Mouse (Mus musculus) liver, embryonic 11.5 days (tissue): Measurements from ENCODE around the gene Rora. TPM values are rescaled to one million over a fixed set of nuclear protein-coding genes. Genes with fewer than 3 reads are reported as not detected.

Experiments used
- ATAC-seq: fragments of 200-750 bp; cut with Nextera tagmentation; replicated peaks from 2 replicates; pipeline ENCODE4 v1.8.0; 2017; ENCODE audit warnings: moderate number of reproducible peaks, mild to moderate bottlenecking, moderate TSS enrichment, moderate library complexity; ENCODE audit not compliant: low FRiP score
- DNase-seq: peaks from one replicate; pipeline ENCODE4 v3.0.0-alpha.2; 2017; ENCODE audit warnings: low spot score
- H3K27ac ChIP-seq: fragments of 300-500 bp; sonication (generic); 2 replicates; pipeline ENCODE4 v1.5.1; 2014; ENCODE audit warnings: mild to moderate bottlenecking, low read depth, low read length, control low read depth
- H3K27me3 ChIP-seq: fragments of 300-500 bp; sonication (generic); replicated peaks from 2 replicates; pipeline ENCODE4 v1.6.1; 2014; ENCODE audit warnings: low read length, mixed read lengths; ENCODE audit not compliant: control insufficient read depth, insufficient read depth
- H3K36me3 ChIP-seq: fragments of 300-500 bp; sonication (generic); 2 replicates; pipeline ENCODE4 v1.6.1; 2014; ENCODE audit warnings: mild to moderate bottlenecking, low read length, moderate library complexity, mixed read lengths; ENCODE audit not compliant: control insufficient read depth, insufficient read depth
- H3K4me1 ChIP-seq: fragments of 300-500 bp; sonication (generic); replicated peaks from 2 replicates; pipeline ENCODE4 v1.6.1; 2014; ENCODE audit warnings: low read length, mixed read lengths; ENCODE audit not compliant: control insufficient read depth, insufficient read depth
- H3K4me2 ChIP-seq: fragments of 300-500 bp; sonication (generic); 2 replicates; pipeline ENCODE4 v1.6.1; 2014; ENCODE audit warnings: mild to moderate bottlenecking, control low read depth, moderate library complexity
- H3K4me3 ChIP-seq: fragments of 300-500 bp; sonication (generic); 2 replicates; pipeline ENCODE4 v1.5.1; 2014; ENCODE audit warnings: low read depth, low read length, control low read depth
- H3K9ac ChIP-seq: fragments of 300-500 bp; sonication (generic); 2 replicates; pipeline ENCODE4 v1.6.1; 2014; ENCODE audit warnings: low read depth, low read length, control low read depth
- H3K9me3 ChIP-seq: fragments of 300-500 bp; sonication (generic); 2 replicates; pipeline ENCODE4 v1.6.1; 2016; ENCODE audit warnings: low read length, inconsistent platforms, mixed read lengths; ENCODE audit not compliant: control insufficient read depth
- WGBS: fragments of 180-500 bp; shearing (Covaris S2); extraction: QIAGEN DNeasy Blood & Tissue Kit; methylation state at CpG from one replicate; pipeline ENCODE4 v1.1.7; 2014; 5-methylcytosine and 5-hydroxymethylcytosine counted together
- polyA plus RNA-seq: library from polyadenylated mRNA; unstranded; fragments of >200 nt; fragmentation: Nextera tagmentation; extraction: Ambion mirVana; gene quantifications from 2 replicates; pipeline ENCODE4 v1.2.1, GENCODE M21; 2014

Rora gene
- polyA plus RNA-seq, 1 experiment from 2014 or later: 4.3 TPM

DNA sequence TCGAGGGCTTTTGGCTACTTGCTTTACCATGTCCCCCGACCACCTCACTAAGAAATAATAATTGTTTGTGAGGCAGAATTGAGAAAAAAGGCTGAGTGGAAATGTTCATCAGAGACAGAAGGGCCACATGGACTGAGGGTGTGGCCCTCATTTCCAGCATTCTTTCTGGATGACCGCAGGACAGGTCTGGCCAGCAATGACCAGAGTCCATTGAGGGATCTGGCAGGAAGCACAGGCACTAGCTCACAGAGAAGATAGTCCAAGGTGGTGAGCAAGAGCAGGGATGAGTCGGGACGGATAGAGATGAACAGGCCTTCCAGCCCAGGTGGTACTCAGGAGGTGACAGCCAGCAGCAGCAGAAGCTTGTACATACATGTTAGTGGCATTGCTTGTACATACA lies 501.1 kb downstream of the Rora start:
- no peaks in the 10 kb centered on the region for H3K27me3 ChIP-seq
- H3K4me2 ChIP-seq: no peak overlapping the region
- no peaks in the 10 kb centered on the region for H3K9me3 ChIP-seq
- no peak overlapping the region for H3K27ac ChIP-seq
- no peak overlapping the region for H3K9ac ChIP-seq
- no peaks in the 10 kb centered on the region; the same call in 1 of the 2 replicates for H3K4me1 ChIP-seq
- ATAC-seq (no peak), DNase-seq (no peak)
- 88% methylated on average over 5 of the region's 5 CpGs for WGBS
- H3K36me3 ChIP-seq: no peaks in the 10 kb centered on the region
- H3K4me3 ChIP-seq: no peak overlapping the region

- no peak overlapping the region for H3K27ac ChIP-seq
- no peak overlapping the region for H3K9ac ChIP-seq
- no peak overlapping the region for H3K4me3 ChIP-seq
- WGBS: 52% methylated on average over 8 of the region's 8 CpGs
- no peaks in the 10 kb centered on the region for H3K36me3 ChIP-seq
- no peaks in the 10 kb centered on the region for H3K9me3 ChIP-seq
- no peak overlapping the region for H3K4me2 ChIP-seq
- ATAC-seq: no peak
- DNase-seq: no peak
- H3K27me3 ChIP-seq: no peaks in the 10 kb centered on the region
- no peaks in the 10 kb centered on the region; the same call in 1 of the 2 replicates for H3K4me1 ChIP-seq
Observed at GRCm38 (mm10) chr9:69155836-69156595, 502.4 kb downstream of the Rora start.

GRCm38 (mm10) chr9:69160818-69161217 lies 507.2 kb downstream of the Rora start:
- ATAC-seq (no peak), DNase-seq (no peak)
- WGBS: 77% methylated on average over 5 of the region's 5 CpGs
- H3K9me3 ChIP-seq: no peaks in the 10 kb centered on the region
- no peak overlapping the region for H3K4me2 ChIP-seq
- H3K4me3 ChIP-seq: no peak overlapping the region
- no peaks in the 10 kb centered on the region for H3K36me3 ChIP-seq
- no peak overlapping the region for H3K27ac ChIP-seq
- no peaks in the 10 kb centered on the region for H3K4me1 ChIP-seq
- H3K27me3 ChIP-seq: no peaks in the 10 kb centered on the region
- no peak overlapping the region for H3K9ac ChIP-seq

DNA sequence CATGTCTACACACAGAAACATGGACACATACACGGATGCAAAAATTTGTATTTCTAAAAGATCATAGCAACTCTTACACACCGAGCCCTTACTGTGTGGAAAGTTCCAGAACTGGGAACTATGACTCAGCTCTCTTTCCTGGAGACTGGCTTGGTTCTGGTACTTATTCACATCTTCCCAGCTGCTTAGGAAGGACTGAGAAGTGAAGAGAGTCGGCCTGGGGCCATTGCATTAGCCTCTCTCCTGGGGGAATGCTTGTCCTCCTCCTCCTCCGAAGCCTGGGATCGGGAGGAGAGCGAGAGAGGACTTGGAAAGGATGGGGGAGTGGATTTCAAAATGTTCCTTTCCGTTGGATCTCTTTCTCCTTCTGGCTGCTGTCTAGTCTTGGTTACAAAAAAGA lies 511.1 kb downstream of the Rora start:
- no peaks in the 10 kb centered on the region for H3K27me3 ChIP-seq
- H3K4me1 ChIP-seq: no peaks in the 10 kb centered on the region
- no peak overlapping the region for H3K4me3 ChIP-seq
- ATAC-seq (no peak), DNase-seq (no peak)
- H3K27ac ChIP-seq: no peak overlapping the region
- no peak overlapping the region for H3K4me2 ChIP-seq
- H3K9ac ChIP-seq: no peak overlapping the region
- WGBS: 52% methylated on average over 7 of the region's 7 CpGs
- no peaks in the 10 kb centered on the region for H3K36me3 ChIP-seq
- H3K9me3 ChIP-seq: peaks cover 3% of the 10 kb centered on the region; the same call in 1 of the 2 replicates

DNA sequence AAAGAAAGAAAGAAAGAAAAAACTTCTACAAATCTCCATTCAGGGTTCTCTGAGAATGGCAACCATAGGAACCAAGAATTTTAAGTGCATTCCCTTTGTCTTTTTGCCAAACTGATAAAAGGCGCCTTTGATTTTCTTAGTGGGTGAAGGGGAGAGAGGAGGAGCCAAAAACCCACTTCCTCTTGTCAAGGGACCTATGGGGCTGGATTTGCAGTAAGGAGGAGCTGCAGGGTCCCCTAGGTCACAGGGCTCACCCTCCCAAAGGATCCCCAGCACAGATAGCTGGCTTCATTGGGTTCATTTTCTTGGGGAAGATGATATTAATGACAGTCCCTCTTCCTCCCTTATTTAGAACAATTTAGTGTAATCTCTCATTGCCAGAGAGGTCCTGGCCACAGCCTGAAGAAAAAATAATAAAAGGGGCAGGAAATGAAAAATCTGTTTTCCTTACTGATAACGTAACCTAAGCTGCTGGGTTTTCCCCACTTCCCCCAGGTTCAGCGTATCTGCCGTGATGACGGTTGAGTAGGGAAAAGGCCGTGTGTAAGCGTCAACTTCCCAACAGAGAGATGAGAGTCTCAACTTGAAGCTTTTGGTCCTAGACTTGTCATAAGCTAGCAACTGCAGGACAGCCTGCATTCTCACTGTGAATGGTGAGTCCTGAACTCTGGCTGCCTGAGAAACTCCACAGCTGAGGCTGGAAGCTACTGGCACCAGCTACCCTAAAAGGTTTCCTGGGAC lies 511.7 kb downstream of the Rora start:
- H3K27ac ChIP-seq: no peak overlapping the region
- H3K4me3 ChIP-seq: no peak overlapping the region
- H3K4me2 ChIP-seq: no peak overlapping the region
- no peaks in the 10 kb centered on the region for H3K4me1 ChIP-seq
- no peak for DNase-seq
- WGBS: 22% methylated on average over 7 of the region's 7 CpGs
- peaks cover 3% of the 10 kb centered on the region; the same call in 1 of the 2 replicates for H3K9me3 ChIP-seq
- ATAC-seq: no peak
- no peak overlapping the region for H3K9ac ChIP-seq
- no peaks in the 10 kb centered on the region for H3K36me3 ChIP-seq
- H3K27me3 ChIP-seq: no peaks in the 10 kb centered on the region

- no peak overlapping the region for H3K27ac ChIP-seq
- no peak for DNase-seq
- 30% methylated on average over 6 of the region's 6 CpGs for WGBS
- H3K27me3 ChIP-seq: no peaks in the 10 kb centered on the region
- H3K4me1 ChIP-seq: peaks cover 5% of the 10 kb centered on the region
- ATAC-seq: no peak
- H3K4me3 ChIP-seq: no peak overlapping the region
- H3K4me2 ChIP-seq: no peak overlapping the region
- no peaks in the 10 kb centered on the region for H3K36me3 ChIP-seq
- no peak overlapping the region for H3K9ac ChIP-seq
- peaks cover 1% of the 10 kb centered on the region; the same call in 1 of the 2 replicates for H3K9me3 ChIP-seq
Observed at GRCm38 (mm10) chr9:69174061-69174460, 520.5 kb downstream of the Rora start.

DNA sequence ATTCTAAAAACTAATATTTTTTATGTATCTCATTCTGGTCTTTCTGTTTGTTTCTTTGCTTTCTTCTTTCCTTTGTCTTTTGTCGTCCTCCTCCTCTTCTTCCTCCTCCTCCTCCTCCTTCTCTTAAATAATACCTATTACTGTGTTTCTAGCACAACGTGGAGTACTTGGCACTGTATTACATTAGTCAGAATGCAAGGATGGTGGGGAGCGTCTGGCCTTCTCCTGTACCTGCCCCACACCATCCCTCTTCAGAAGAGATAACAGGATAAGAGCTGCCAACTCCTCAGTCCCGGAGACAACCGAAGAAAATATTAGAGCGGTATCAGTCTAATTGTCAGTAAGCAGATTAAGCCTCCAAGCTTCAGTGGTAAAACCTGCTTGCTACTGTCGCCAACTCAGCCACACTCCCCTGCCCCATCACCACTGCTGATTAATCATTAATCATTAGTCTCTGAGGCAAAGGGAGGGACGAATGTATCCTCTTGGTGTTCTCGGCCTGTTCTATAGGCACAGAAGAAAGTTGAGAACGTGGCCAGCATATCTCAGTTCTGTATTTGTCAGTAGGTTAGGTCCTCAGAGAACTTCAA lies 521.0 kb downstream of the Rora start:
- H3K9me3 ChIP-seq: no peaks in the 10 kb centered on the region
- DNase-seq (no peak), ATAC-seq (no peak)
- no peak overlapping the region for H3K4me2 ChIP-seq
- H3K4me1 ChIP-seq: peaks cover 5% of the 10 kb centered on the region
- no peaks in the 10 kb centered on the region for H3K27me3 ChIP-seq
- no peak overlapping the region for H3K27ac ChIP-seq
- H3K9ac ChIP-seq: no peak overlapping the region
- WGBS: 45% methylated on average over 10 of the region's 10 CpGs
- H3K4me3 ChIP-seq: no peak overlapping the region
- no peaks in the 10 kb centered on the region for H3K36me3 ChIP-seq

GRCm38 (mm10) chr9:69176988-69177387 lies 523.4 kb downstream of the Rora start:
- 73% methylated on average over 3 of the region's 3 CpGs for WGBS

More at GRCm38 (mm10) chr9:69176988-69177387, 523.4 kb downstream of the Rora start:
- Histone ChIP-seq H3K27me3 (no peaks in the 10 kb centered on the region), H3K36me3 (no peaks in the 10 kb centered on the region), H3K9me3 (no peaks in the 10 kb centered on the region), H3K4me1 (peaks cover 5% of the 10 kb centered on the region), H3K9ac (no peak overlapping the region), H3K4me3 (no peak overlapping the region), H3K27ac (no peak overlapping the region), H3K4me2 (no peak overlapping the region)
- DNase-seq (no peak), ATAC-seq (no peak)
